Mouse (Mus musculus) bone marrow macrophage, adult 2 months (primary cell): ENCODE data around the gene Klf1. TPM values are rescaled to one million over a fixed set of nuclear protein-coding genes. Genes with fewer than 3 reads are reported as not detected.
A peak's percentile ranks its signal among the peaks of the same experiment; 100 is the strongest.

ENCODE experiments used
- H3K27ac ChIP-seq: 2 replicates; pipeline ENCODE4 v1.5.1; 2012; ENCODE audit warnings: low read depth, low read length; ENCODE audit not compliant: insufficient read depth
- H3K4me1 ChIP-seq: 2 replicates; pipeline ENCODE4 v1.6.1; 2012; ENCODE audit warnings: low read length; ENCODE audit not compliant: control insufficient read depth, insufficient read depth
- H3K4me3 ChIP-seq: 2 replicates; pipeline ENCODE4 v1.5.1; 2012; ENCODE audit warnings: mild to moderate bottlenecking, low read length, moderate library complexity; ENCODE audit not compliant: insufficient read depth
- CTCF ChIP-seq: IDR thresholded peaks from 2 replicates; pipeline ENCODE4 v1.5.1; 2012; ENCODE audit warnings: low read depth, mild to moderate bottlenecking, low read length, moderate library complexity
- POLR2A ChIP-seq: IDR thresholded peaks from 2 replicates; pipeline ENCODE4 v1.6.1; 2012; ENCODE audit warnings: mild to moderate bottlenecking, low read depth, low read length, borderline replicate concordance
- polyA plus RNA-seq: library from polyadenylated mRNA; stranded (reverse); fragments of >200 nt; gene quantifications from 2 replicates; pipeline ENCODE4 v1.2.4, GENCODE M21; 2012; ENCODE audit not compliant: missing spikeins, insufficient read depth, insufficient read length

Klf1 gene
- polyA plus RNA-seq, 1 experiment, result not detected

DNA sequence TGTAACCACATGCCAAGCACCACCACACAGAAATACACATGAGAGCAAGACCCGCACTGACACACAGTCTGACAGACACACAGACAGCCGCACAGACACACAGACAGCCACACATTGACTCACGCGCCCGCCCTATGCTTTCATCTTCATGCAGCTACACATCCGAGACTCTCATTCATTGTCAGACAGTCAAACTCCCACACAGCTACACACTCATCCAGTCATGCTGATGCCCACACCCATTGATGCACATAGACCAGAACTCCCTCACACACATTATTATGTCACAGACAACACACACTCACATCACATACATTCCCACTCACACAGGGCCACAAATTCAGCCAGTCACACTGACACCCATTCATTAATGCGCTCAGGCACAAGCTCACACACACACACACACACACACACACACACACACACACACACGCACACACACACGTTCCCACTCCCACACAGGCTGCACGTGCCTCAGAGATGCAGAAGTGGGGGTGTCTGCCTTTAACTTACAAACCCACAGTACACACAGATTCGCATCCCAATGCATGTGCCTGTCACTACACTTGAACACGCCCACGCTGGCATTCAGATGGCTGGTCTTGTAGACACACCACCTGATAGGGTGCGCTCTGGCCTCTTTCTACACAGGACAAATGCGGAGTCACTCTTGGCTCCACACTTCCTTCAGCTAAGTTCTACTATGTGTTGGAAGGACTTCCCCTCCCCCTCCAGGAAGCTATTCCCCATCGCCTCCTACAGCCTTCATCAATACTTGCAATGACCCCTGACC lies 32.2 kb downstream of the Klf1 start:
- no peak overlapping the region for H3K4me3 ChIP-seq
- no peaks in the 10 kb centered on the region for H3K4me1 ChIP-seq
- TF ChIP-seq POLR2A, result no peak
- no peak for TF ChIP-seq CTCF

DNA sequence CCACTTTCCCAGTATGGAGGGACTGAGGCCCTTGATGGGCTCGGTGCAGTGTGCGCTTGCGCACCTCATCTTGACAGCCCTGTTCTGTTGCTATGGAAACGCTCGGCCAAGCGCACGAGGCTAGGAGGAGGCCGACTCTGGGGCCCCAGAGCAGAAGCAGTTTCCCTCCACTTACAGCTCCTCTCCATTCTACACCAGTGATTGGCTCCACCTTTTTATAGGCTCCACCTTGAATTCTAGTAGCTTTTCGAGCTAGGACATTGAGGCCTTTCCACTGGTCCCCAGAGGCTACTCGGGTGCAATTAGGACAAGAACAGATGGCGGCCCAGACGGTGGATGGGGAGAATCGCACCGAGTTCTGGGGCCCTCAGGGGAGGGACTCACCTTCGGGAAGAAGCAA lies 33.1 kb downstream of the Klf1 start:
- Histone ChIP-seq H3K27ac (no peak overlapping the region), H3K4me1 (no peaks in the 10 kb centered on the region), H3K4me3 (no peak overlapping the region)
- TF ChIP-seq CTCF, result no peak
- no peak for TF ChIP-seq POLR2A

More for the DNA sequence above, 32.2 kb downstream of the Klf1 start:
- no peak overlapping the region for H3K27ac ChIP-seq

DNA sequence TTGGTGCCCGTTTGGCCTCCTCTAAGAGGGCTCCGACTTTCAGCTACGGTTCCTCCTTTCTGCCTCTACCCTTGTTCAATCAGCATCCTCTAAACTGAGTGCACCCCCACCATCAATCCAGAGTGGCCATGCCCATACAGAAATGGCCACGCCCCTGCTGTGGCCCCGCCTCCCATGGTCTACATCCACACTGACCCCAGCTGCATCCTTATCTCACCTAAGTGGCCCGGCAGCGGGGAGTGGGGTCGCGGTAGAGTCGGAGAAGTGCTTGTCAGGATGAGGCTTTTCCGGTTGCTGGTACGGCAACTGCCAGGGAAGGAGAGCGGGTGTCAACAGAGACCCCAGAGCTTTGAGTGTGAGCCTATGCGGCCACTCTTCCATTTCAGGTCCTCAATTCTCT lies 33.8 kb downstream of the Klf1 start:
- Histone ChIP-seq H3K4me3 (no peak overlapping the region), H3K27ac (no peak overlapping the region), H3K4me1 (no peaks in the 10 kb centered on the region)
- no peak for TF ChIP-seq POLR2A

DNA sequence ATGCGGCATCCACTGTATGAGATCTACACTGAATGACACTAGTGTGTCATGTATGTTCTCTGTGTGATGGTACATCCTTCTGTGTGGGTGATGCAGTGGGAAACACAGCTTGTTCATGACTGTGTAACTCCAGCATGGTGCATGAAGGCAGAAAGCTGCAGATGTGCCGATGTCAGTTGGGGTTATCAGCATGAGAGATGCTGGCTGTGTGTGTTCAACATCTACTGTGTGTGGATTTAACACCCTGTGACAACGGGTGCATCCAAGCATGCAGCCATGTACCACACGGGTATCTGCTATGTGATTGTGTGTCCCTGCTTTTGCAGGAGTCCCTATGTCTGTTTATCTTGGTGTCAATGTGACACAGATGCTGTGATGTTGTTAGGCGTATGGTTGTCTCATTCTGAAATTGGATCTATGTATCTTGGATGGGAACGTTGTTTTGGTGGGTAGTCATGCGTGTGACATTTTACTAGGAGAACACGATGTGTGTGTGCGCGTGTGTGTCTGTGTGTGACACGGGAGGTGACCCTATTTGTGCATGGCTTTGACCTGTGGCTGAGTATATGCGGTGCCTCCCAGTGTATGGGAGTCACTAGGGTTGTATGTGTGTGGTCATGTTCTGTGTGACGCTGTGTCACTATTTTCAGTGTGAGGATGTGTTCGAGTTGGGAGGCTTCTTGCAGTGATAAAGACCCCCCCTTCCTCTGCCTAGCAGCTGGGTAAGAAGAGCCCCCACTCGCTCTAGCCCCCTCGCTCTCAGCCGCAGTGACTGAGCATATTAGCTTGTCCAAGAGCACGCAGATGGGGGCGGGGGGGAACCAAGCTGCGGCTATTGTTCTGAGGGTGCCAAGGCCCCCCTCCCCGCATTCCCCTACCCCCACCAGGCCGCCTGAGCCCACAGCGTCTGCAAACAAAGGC lies 34.6 kb downstream of the Klf1 start:
- peak overlapping the region; percentile 49; the same call in 1 of the 2 replicates for H3K4me3 ChIP-seq

DNA sequence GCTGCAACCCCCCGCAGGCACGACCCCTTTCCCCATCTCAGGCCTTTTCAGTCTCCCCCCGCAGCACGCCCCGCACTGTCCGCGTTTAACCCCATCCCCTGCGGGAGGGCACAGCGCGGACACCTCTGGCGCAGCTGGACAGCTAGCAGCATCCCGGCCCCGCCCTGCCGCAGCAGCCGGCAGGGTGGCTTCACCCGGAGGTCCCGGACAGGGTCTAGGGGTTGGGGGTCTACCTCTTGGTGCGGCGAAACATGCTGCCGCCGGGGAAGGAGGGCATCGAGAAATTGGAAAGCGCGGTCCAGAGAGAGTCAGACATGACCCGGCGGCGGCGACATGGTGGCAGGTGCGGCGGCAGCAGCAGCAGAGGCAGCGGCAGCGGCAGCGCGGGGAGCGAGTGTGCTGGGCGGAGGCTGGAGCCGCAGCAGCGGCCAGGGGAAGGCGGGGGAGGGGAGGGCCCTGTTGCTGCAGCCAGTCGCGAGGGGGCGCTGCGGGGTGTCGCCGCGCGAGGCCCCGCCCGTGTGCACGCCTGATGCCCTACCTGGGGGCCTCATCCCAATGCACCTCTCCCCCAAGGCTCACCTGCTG lies 35.3 kb downstream of the Klf1 start, which contains the start of gene Mast1:
Gene Mast1 (minus strand): TSS at position 398 of the 585 bp plus-strand sequence.
- H3K27ac ChIP-seq, result no peak within 1 kb of the TSS
- H3K4me3 ChIP-seq, result peak within 1 kb of the TSS; percentile 49
- no peaks in the 10 kb centered on the region for H3K4me1 ChIP-seq
- no peak for TF ChIP-seq POLR2A
- peak; percentile 56 for TF ChIP-seq CTCF

More for the DNA sequence above, 34.6 kb downstream of the Klf1 start:
- H3K4me1 ChIP-seq, result no peaks in the 10 kb centered on the region
- H3K27ac ChIP-seq, result no peak overlapping the region
- TF ChIP-seq CTCF, result no peak
- no peak for TF ChIP-seq POLR2A

DNA sequence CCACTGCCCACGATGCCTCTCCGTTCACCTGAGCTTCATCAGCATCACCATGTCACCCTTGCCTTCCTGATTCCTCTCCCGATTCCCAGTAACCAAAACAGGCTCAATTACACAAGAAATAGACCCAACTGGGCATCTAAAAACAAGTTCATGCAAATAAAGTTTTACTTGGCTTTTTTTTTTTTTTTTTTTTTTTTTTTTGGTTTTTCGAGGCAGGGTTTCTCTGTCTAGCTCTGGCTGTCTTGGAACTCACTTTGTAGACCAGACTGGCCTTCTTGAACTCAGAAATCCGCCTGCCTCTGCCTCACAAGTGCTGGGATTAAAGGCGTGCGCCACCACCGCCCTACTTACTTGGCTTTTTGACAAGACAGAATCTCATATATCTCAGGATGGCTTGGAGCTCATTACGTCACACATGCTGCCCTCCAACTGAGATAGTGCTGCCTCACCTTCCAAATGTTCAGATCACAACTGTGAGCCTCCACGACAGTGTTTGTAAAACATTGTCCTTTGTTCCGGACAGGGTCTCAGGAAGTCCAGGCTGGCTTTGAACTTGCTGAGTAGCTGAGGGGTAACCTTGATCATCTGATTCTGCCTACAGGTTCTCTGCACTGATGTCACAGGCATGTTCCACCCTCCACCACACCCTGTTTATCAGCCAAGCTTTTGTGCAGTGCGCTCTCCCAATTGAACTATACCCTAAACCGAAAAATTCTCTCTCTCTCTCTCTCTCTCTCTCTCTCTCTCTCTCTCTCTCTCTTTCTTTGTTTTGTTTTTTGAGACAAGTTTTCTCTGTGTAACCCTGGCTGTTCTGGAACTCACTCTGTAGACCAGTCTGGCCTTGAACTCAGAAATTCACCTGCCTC lies 36.1 kb downstream of the Klf1 start:
- Histone ChIP-seq H3K4me1 (no peaks in the 10 kb centered on the region), H3K4me3 (no peak overlapping the region), H3K27ac (no peak overlapping the region)
- TF ChIP-seq POLR2A (no peak), CTCF (no peak)

DNA sequence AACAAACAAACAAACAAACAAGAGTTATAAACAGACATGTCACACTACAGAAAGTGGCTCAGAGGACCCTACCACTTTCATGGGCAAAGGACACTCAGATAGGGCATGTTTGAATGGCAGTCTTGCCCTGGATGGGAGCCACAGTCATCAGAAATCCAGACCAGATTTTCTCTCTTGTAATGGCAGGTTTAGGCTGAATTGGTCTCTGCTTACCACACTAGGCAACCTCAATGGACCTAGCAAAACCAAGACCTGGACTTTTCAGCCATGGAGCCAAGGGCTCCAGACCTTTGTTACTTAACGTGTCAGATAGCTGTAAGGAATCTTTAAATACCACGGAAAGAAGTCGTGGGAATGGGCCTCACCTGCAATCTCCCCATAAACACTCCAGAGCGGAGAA lies 42.0 kb downstream of the Klf1 start:
- H3K27ac ChIP-seq, result no peak overlapping the region
- H3K4me3 ChIP-seq, result no peak overlapping the region
- TF ChIP-seq CTCF, result no peak
- TF ChIP-seq POLR2A, result no peak
- H3K4me1 ChIP-seq, result no peaks in the 10 kb centered on the region

DNA sequence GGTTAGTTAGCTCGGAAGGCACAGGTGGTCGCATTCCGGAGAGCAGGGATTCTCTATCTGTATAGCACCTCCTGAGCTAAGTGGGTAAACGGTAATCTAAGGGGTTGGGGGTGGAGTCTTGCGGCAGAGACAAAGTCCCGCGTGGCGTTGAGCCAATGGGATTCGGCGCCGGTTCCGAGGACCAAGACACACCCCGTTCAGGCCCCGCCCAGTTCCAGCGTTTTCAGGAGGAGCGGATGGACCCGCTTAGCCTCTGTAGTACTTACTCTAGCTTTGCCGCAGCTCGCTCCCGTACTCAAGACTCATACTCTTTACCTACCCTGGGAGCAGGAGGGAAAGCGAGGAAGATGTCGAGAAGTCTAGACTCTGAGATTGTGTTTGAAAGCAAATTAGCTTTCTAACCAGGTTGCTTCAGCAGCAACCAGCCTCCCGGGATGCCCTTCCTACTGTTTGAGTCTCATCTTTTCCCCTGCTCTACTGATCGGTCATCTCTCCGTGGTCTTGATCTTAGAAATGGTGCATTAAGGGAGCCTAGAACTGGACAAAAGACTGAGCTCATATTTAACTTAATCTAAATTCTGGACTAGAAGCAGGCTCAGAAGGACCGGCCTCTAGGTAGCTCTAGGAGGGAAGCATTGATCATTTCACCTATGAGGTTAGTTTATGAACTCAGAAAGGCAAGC lies 42.9 kb downstream of the Klf1 start:
- Histone ChIP-seq H3K4me3 (no peak overlapping the region), H3K27ac (no peak overlapping the region), H3K4me1 (no peaks in the 10 kb centered on the region)
- no peak for TF ChIP-seq CTCF
- TF ChIP-seq POLR2A, result no peak
